Mouse (Mus musculus) layer of hippocampus, postnatal 25 days (tissue): Measurements from ENCODE around the gene Siah2. TPM values are rescaled to one million over a fixed set of nuclear protein-coding genes. Genes with fewer than 3 reads are reported as not detected.

ENCODE experiments used
- DNase-seq, 2 experiments: peaks; one replicate each; pipeline ENCODE4 v3.0.0; 2022; ENCODE audit warnings: mixed read lengths in 2 of 2, low spot score in 1 of 2; ENCODE audit errors: extremely low spot score in 1 of 2
- total RNA-seq, 2 experiments: library from RNA; stranded (reverse); gene quantifications; 2 replicates each; pipeline ENCODE4 v1.2.3; 2021

The Siah2 gene
- total RNA-seq, 2 experiments from 2014 or later = 16.9 to 19.0 TPM

GRCm38 (mm10) chr3:58672481-58673183 is 19.6 kb downstream of the Siah2 start:
- DNase-seq = no peak

- DNase-seq = no peak
Measured at GRCm38 (mm10) chr3:58671616-58672250, 20.5 kb downstream of the Siah2 start.

DNA sequence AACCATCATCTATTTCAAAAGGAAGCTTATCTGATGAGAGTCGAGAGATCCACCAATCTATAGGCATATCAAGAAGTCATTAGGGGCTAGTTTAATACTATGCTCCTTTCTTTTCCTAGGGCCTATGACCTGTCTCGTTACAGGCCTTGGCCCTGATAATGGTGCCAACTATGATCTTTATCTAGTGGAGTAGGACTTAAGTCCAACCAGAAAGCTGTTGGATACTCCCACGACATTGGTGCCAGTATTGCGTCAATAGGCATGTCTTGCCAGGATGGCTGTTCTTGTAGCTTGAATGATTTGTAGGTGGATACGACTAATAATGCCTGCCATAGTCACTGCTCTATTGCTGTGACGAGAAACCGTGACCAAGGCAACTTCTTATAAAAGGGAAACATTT is 28.2 kb downstream of the Siah2 start:
- no peak for DNase-seq

- DNase-seq = no peak
Measured at GRCm38 (mm10) chr3:58660636-58661035, 31.6 kb downstream of the Siah2 start.

- peak in 1 of 2 experiments; percentile 53 for DNase-seq
Measured at GRCm38 (mm10) chr3:58657356-58657755, 34.8 kb downstream of the Siah2 start.

- DNase-seq = peak; percentile 33 to 72
Measured at GRCm38 (mm10) chr3:58655362-58656130, 36.7 kb downstream of the Siah2 start.

GRCm38 (mm10) chr3:58653907-58654306 is 38.3 kb downstream of the Siah2 start:
- DNase-seq = peak in 1 of 2 experiments; percentile 14

DNA sequence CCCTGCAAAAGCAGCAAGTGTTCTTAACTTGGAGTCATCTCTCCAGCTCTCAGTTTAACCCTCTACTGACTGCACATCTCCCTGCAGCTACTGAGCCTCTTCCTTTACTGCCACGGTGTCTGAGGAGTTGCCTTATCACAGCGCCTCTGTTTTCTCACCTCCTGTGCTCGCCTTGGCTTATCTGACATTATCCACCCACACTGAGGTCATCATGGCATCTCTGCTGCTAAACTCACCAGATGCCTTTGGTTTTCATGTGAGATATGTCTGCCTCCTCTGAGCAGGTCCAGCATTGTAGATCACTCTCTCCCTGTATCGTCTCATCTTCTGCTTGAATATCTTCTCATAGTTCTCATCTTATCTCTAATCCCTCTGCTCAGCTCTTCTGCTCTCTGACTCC is 41.9 kb downstream of the Siah2 start:
- no peak for DNase-seq

- DNase-seq = no peak
Measured at GRCm38 (mm10) chr3:58647179-58647578, 45.0 kb downstream of the Siah2 start.

GRCm38 (mm10) chr3:58646180-58646579 is 46.0 kb downstream of the Siah2 start:
- DNase-seq = no peak

DNA sequence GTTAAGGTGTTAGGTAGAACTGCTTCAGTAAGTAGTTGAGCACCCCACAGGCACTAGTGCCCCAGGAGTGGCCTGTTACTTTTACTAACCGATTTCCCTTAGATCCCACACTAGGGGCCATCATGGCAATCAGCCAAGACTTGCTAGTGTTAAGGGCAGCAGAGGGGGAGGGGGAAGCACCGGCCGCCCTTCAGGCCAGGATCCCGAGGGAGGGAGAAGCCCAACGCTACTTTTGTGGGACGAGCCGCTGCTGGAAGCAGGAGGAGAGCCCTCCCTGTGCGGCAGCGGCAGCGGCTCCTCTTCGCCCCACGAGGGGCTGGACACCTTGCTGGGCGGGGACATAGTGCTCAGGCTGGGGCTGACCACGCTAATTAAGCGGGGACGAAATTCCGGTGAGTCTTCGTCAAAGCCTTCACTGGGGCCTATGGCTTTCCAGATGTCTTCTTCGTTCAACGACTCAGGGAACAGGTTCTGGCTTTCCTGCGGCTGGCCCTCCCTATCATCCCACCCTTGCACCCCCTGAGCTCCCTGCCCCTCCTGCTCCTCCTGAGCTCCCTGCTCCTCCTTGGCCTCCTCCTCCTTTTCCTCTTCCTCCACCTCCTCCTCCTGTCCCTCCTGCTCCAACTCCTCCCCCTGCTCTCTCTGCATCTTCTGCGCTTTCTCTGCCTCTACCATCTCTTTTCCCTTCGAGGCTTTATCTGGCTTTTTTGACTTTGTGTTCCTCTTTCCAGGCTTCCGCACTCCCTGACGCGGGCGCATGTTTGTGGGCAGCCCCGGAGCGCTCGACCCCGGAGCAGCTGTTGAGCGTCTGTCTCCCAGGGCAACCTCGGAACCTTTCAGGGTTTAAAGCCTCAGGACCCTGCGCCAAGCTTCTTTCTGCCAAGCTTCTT is 55.5 kb downstream of the Siah2 start, which contains the start of gene Erich6:
TSS of gene Erich6 (minus strand) at position 802 of the 890 bp plus-strand sequence.
- peak; percentile 3 to 11 for DNase-seq

DNA sequence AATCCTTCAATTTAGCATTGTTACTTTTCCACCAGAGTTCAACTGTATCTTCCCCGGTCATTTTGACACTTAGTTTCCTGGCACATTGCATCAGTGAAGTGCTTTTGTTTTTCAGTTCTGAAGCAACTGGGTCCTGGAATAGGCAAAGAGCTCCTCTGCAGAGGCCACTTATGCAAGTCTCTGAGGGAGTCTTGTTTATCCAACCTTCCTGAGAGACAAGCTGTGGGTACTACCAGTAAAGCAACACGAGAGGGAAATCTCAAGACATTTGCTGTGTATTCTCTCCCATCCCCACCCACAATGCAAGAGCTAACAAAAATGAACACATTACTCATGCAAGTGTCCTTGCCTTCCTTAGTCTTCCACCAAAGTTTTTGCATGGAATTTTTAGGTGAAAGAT is 60.5 kb downstream of the Siah2 start:
- DNase-seq = no peak

- DNase-seq = no peak
Measured at GRCm38 (mm10) chr3:58624981-58625380, 67.2 kb downstream of the Siah2 start.

Other genes with a start within 250 kb of the Siah2 start
- 10 to 100 TPM; 47.5 to 48.9 TPM for gene Eif2a, start 166.6 kb downstream of the Siah2 start, total RNA-seq
- 10 to 100 TPM; 24.9 to 27.5 TPM for gene Serp1, start 166.5 kb downstream of the Siah2 start, total RNA-seq
- 100 to 1,000 TPM; 149 to 151 TPM for gene Selenot, start 115.8 kb downstream of the Siah2 start, total RNA-seq
- 1 to 10 TPM; 1.0 to 1.3 TPM for gene Erich6, start 55.2 kb downstream of the Siah2 start, total RNA-seq
- gene Mindy4b-ps, start 129.9 kb upstream of the Siah2 start, total RNA-seq = 1 to 10 TPM; 1.4 to 1.5 TPM
- 1 to 10 TPM; 1.5 to 1.7 TPM for gene Clrn1, start 192.9 kb upstream of the Siah2 start, total RNA-seq